Mouse (Mus musculus) forebrain, embryonic 14.5 days (tissue): ENCODE measurements at regions not wholly inside any gene's neighbourhood (a gene's known extent, or its start where the extent isn't known, plus 50 kb on each side); places are given as distances from the start of the nearest gene placed in this dataset.
"Not testable (repeated sequence)": the region's sequence is repeated elsewhere in the genome, so short reads cannot be mapped to it uniquely, and the experiment has no call there.

Source experiments
- ATAC-seq: fragments of 200-750 bp; cut with Nextera tagmentation; 2 replicates; pipeline ENCODE4 v1.8.0; 2017; ENCODE audit warnings: mild to moderate bottlenecking, moderate library complexity
- DNase-seq: peaks from one replicate; pipeline ENCODE4 v3.0.0-alpha.2; 2015; ENCODE audit warnings: low spot score
- H3K27ac ChIP-seq: fragments of 300-500 bp; sonication (generic); 2 replicates; pipeline ENCODE4 v1.5.1; 2014; ENCODE audit warnings: low read depth, mild to moderate bottlenecking, control low read depth, low read length, moderate library complexity
- H3K27me3 ChIP-seq: fragments of 300-500 bp; sonication (generic); replicated peaks from 2 replicates; pipeline ENCODE4 v1.6.1; 2014; ENCODE audit warnings: low read length, control low read depth, mixed read lengths; ENCODE audit not compliant: control insufficient read depth, insufficient read depth
- H3K36me3 ChIP-seq: fragments of 300-500 bp; sonication (generic); 2 replicates; pipeline ENCODE4 v1.6.1; 2014; ENCODE audit warnings: low read length, control low read depth; ENCODE audit not compliant: control insufficient read depth, insufficient read depth
- H3K4me1 ChIP-seq: fragments of 300-500 bp; sonication (generic); 2 replicates; pipeline ENCODE4 v1.6.1; 2014; ENCODE audit warnings: antibody characterized with exemption, low read length, control low read depth; ENCODE audit not compliant: control insufficient read depth, insufficient read depth
- H3K4me2 ChIP-seq: fragments of 300-500 bp; sonication (generic); 2 replicates; pipeline ENCODE4 v1.6.1; 2014; ENCODE audit warnings: mild to moderate bottlenecking, control low read depth, low read length
- H3K4me3 ChIP-seq: fragments of 300-500 bp; sonication (generic); 2 replicates; pipeline ENCODE4 v1.5.1; 2014; ENCODE audit warnings: low read depth, low read length, control low read depth
- H3K9ac ChIP-seq: fragments of 300-500 bp; sonication (generic); 2 replicates; pipeline ENCODE4 v1.6.1; 2014; ENCODE audit warnings: mild to moderate bottlenecking, low read length, control low read depth, moderate library complexity
- H3K9me3 ChIP-seq: fragments of 300-500 bp; sonication (generic); replicated peaks from 2 replicates; pipeline ENCODE4 v1.6.1; 2016; ENCODE audit warnings: low read length, control low read depth, mixed read lengths; ENCODE audit not compliant: control insufficient read depth
- WGBS: fragments of 180-500 bp; shearing (Covaris S2); extraction: QIAGEN DNeasy Blood & Tissue Kit; methylation state at CpG from one replicate; pipeline ENCODE4 v1.1.7; 2014; 5-methylcytosine and 5-hydroxymethylcytosine counted together

- H3K4me3 ChIP-seq, H3K27me3 ChIP-seq, ATAC-seq, DNase-seq, H3K36me3 ChIP-seq, H3K4me1 ChIP-seq, H3K9me3 ChIP-seq, H3K4me2 ChIP-seq, H3K27ac ChIP-seq, H3K9ac ChIP-seq: not testable (repeated sequence)
- WGBS, result 84% methylated on average over 7 of the region's 7 CpGs
These were observed 277.6 kb upstream of the Klf6 start for GRCm38 (mm10) chr13:5583681-5584080.

GRCm38 (mm10) chr13:5587196-5587595, 274.1 kb upstream of the Klf6 start:
- ATAC-seq (no peak), DNase-seq (no peak)
- Histone ChIP-seq H3K27me3 (no peaks in the 10 kb centered on the region), H3K9me3 (no peaks in the 10 kb centered on the region), H3K4me3 (no peak overlapping the region), H3K9ac (no peak overlapping the region), H3K4me1 (no peaks in the 10 kb centered on the region), H3K27ac (no peak overlapping the region), H3K36me3 (no peaks in the 10 kb centered on the region), H3K4me2 (no peak overlapping the region)

GRCm38 (mm10) chr13:5591286-5591685, 270.0 kb upstream of the Klf6 start:
- no peak for DNase-seq
- no peak overlapping the region for H3K27ac ChIP-seq
- no peak overlapping the region for H3K4me3 ChIP-seq
- H3K27me3 ChIP-seq, result no peaks in the 10 kb centered on the region
- 69% methylated on average over 2 of the region's 2 CpGs for WGBS
- no peaks in the 10 kb centered on the region for H3K4me1 ChIP-seq
- no peak overlapping the region for H3K9ac ChIP-seq
- no peak for ATAC-seq
- H3K9me3 ChIP-seq, result no peaks in the 10 kb centered on the region
- no peak overlapping the region for H3K4me2 ChIP-seq
- H3K36me3 ChIP-seq, result no peaks in the 10 kb centered on the region

- DNase-seq (no peak), ATAC-seq (no peak)
- Histone ChIP-seq H3K4me3 (no peak overlapping the region), H3K4me2 (no peak overlapping the region), H3K9ac (no peak overlapping the region), H3K36me3 (no peaks in the 10 kb centered on the region), H3K9me3 (no peaks in the 10 kb centered on the region), H3K27ac (no peak overlapping the region), H3K4me1 (no peaks in the 10 kb centered on the region), H3K27me3 (no peaks in the 10 kb centered on the region)
- WGBS, result 61% methylated on average over 4 of the region's 4 CpGs
These were observed 269.3 kb upstream of the Klf6 start for GRCm38 (mm10) chr13:5591837-5592555.

- H3K27ac ChIP-seq, result no peak overlapping the region
- ATAC-seq (no peak), DNase-seq (no peak)
- H3K4me2 ChIP-seq, result no peak overlapping the region
- H3K4me3 ChIP-seq, result no peak overlapping the region
- no peak overlapping the region for H3K9ac ChIP-seq
- 64% methylated on average over 3 of the region's 3 CpGs for WGBS
- H3K4me1 ChIP-seq, result no peaks in the 10 kb centered on the region
- no peaks in the 10 kb centered on the region for H3K36me3 ChIP-seq
- H3K27me3 ChIP-seq, result no peaks in the 10 kb centered on the region
- no peaks in the 10 kb centered on the region for H3K9me3 ChIP-seq
These were observed 268.7 kb upstream of the Klf6 start for GRCm38 (mm10) chr13:5592556-5593061.

GRCm38 (mm10) chr13:5601648-5602047, 259.6 kb upstream of the Klf6 start:
- ATAC-seq (no peak), DNase-seq (no peak)
- Histone ChIP-seq H3K27ac (no peak overlapping the region), H3K9me3 (no peaks in the 10 kb centered on the region), H3K9ac (no peak overlapping the region), H3K36me3 (no peaks in the 10 kb centered on the region), H3K4me3 (no peak overlapping the region), H3K4me2 (no peak overlapping the region), H3K4me1 (no peaks in the 10 kb centered on the region), H3K27me3 (no peaks in the 10 kb centered on the region)
- WGBS, result 92% methylated on average over 1 of the region's 1 CpGs

GRCm38 (mm10) chr13:5603905-5604596, 257.2 kb upstream of the Klf6 start:
- no peaks in the 10 kb centered on the region for H3K36me3 ChIP-seq
- ATAC-seq, result no peak
- no peak overlapping the region for H3K4me3 ChIP-seq
- H3K27me3 ChIP-seq, result no peaks in the 10 kb centered on the region
- H3K4me2 ChIP-seq, result no peak overlapping the region
- no peak overlapping the region for H3K27ac ChIP-seq
- H3K4me1 ChIP-seq, result no peaks in the 10 kb centered on the region
- DNase-seq, result no peak
- H3K9ac ChIP-seq, result no peak overlapping the region
- no peaks in the 10 kb centered on the region for H3K9me3 ChIP-seq
- 58% methylated on average over 5 of the region's 5 CpGs for WGBS

GRCm38 (mm10) chr13:5605418-5605817, 255.9 kb upstream of the Klf6 start:
- no peak overlapping the region for H3K4me3 ChIP-seq
- no peak overlapping the region for H3K9ac ChIP-seq
- no peaks in the 10 kb centered on the region for H3K4me1 ChIP-seq
- DNase-seq (no peak), ATAC-seq (no peak)
- H3K27ac ChIP-seq, result no peak overlapping the region
- no peaks in the 10 kb centered on the region for H3K9me3 ChIP-seq
- no peaks in the 10 kb centered on the region for H3K36me3 ChIP-seq
- H3K4me2 ChIP-seq, result no peak overlapping the region
- no peaks in the 10 kb centered on the region for H3K27me3 ChIP-seq

GRCm38 (mm10) chr13:5607462-5607861, 253.8 kb upstream of the Klf6 start:
- Histone ChIP-seq H3K4me2 (no peak overlapping the region), H3K9ac (no peak overlapping the region), H3K4me1 (no peaks in the 10 kb centered on the region), H3K9me3 (no peaks in the 10 kb centered on the region), H3K4me3 (no peak overlapping the region), H3K27me3 (no peaks in the 10 kb centered on the region), H3K36me3 (no peaks in the 10 kb centered on the region), H3K27ac (no peak overlapping the region)
- no peak for DNase-seq
- ATAC-seq, result no peak
- 84% methylated on average over 4 of the region's 4 CpGs for WGBS
